In genomic region chr13:60015854-60016366, GRCm38 (mm10) we compare ENCODE assay signal across 11 mouse cellular contexts.
DNase-seq lines count a peak whose midpoint lies in the region; ATAC-seq and TF ChIP-seq lines count a peak whose summit lies in the region.
"Had no signal": no experiment of that assay in that cellular context is flagged by ENCODE, and none has a peak within 500 bp of the region (broad histone marks: within the 10 kb centered on the region; RNA-seq: fewer than 3 reads in every experiment).

No protein-coding gene starts in this region.

- H3K27ac ChIP-seq in stomach, embryonic 15.5 days: peak overlapping the region; percentile 71
- no peak overlapping the region for H3K27ac ChIP-seq in forebrain, embryonic 10.5 days

- no peak for TF ChIP-seq CTCF in lung, adult 2 months (IDR thresholded peaks at IDR 0.05; ENCODE audit: insufficient read depth, low read length)

- no peak overlapping the region for H3K9ac ChIP-seq in stomach, embryonic 15.5 days

- H3K4me3 ChIP-seq in lung, adult 2 months (replicated peaks; ENCODE audit: extremely low read depth, low read depth, low read length): no peak overlapping the region
- no peak overlapping the region for H3K4me3 ChIP-seq in stomach, embryonic 15.5 days (replicated peaks)
- no peak overlapping the region for H3K4me3 ChIP-seq in forebrain, embryonic 10.5 days

- WGBS in lung, adult 2 months: 47% methylated on average over 8 of the region's 8 CpGs
- WGBS in stomach, embryonic 15.5 days: 45% methylated on average over 8 of the region's 8 CpGs
- WGBS in forebrain, embryonic 10.5 days: 76% methylated on average over 8 of the region's 8 CpGs

- H3K9me3 ChIP-seq in stomach, embryonic 15.5 days: no peaks in the 10 kb centered on the region
- H3K9me3 ChIP-seq in forebrain, embryonic 10.5 days: no peaks in the 10 kb centered on the region

- TF ChIP-seq POLR2A in lung, adult 2 months (IDR thresholded peaks at IDR 0.05; ENCODE audit: borderline replicate concordance, extremely low read depth, low read depth, low read length): no peak

- H3K36me3 ChIP-seq in stomach, embryonic 15.5 days: no peaks in the 10 kb centered on the region
- no peaks in the 10 kb centered on the region for H3K36me3 ChIP-seq in forebrain, embryonic 10.5 days (replicated peaks)

- no peak for ATAC-seq in stomach, embryonic 15.5 days (ENCODE audit: insufficient read depth, low FRiP score, low read depth)
- ATAC-seq: forebrain, embryonic 16.5 days had no signal

- no peaks in the 10 kb centered on the region; the same call in 1 of the 2 replicates for H3K4me1 ChIP-seq in lung, adult 2 months (ENCODE audit: control insufficient read depth, insufficient read depth, low read length)
- H3K4me1 ChIP-seq in stomach, embryonic 15.5 days: peaks cover 8% of the 10 kb centered on the region
- peaks cover 44% of the 10 kb centered on the region for H3K4me1 ChIP-seq in forebrain, embryonic 10.5 days

- H3K4me2 ChIP-seq in stomach, embryonic 15.5 days: no peak overlapping the region

- intact Hi-C loops in left cerebral cortex, postnatal 10 days (cut with DNase I): no loop called here

- no peaks in the 10 kb centered on the region for H3K27me3 ChIP-seq in stomach, embryonic 15.5 days (replicated peaks)
- no peaks in the 10 kb centered on the region for H3K27me3 ChIP-seq in forebrain, embryonic 10.5 days (ENCODE audit: poor library complexity, severe bottlenecking)

- peak; percentile 36 to 50 for DNase-seq in lung, adult 18-20 months
- DNase-seq in lung, adult 2 months: no peak
- DNase-seq in heart, adult 8-10 months (ENCODE audit: low spot score): peak; percentile 78
- peak; percentile 64 for DNase-seq in kidney, postnatal 10 days
- no peak for DNase-seq in forebrain, embryonic 10.5 days (ENCODE audit: extremely low spot score, low spot score)
- DNase-seq in left cerebral cortex, postnatal 10 days (ENCODE audit: extremely low spot score in 1 of 2, low spot score in 2 of 2): no peak
- DNase-seq in thymus, postnatal 14 days: no peak
- DNase-seq: cerebellum, adult 11 months; right cerebral cortex, postnatal 14 days had no signal

Comparison
In these comparisons a context has a peak if more than half of its experiments do, and no peak if none do; other contexts are left out.
1. DNase-seq: peak in lung, adult 18-20 months (2 of 2), heart, adult 8-10 months (single experiment) and kidney, postnatal 10 days (single experiment); none in lung, adult 2 months (single experiment), forebrain, embryonic 10.5 days (single experiment), left cerebral cortex, postnatal 10 days (0 of 2) and thymus, postnatal 14 days (single experiment).